Mouse (Mus musculus) liver, embryonic 14.5 days (tissue): Measurements from ENCODE around the gene Kcnk5. TPM values are rescaled to one million over a fixed set of nuclear protein-coding genes. Genes with fewer than 3 reads are reported as not detected.

Source experiments
- ATAC-seq: fragments of 200-750 bp; cut with Nextera tagmentation; 2 replicates; pipeline ENCODE4 v1.8.0; 2017; ENCODE audit warnings: moderate number of reproducible peaks, mild to moderate bottlenecking, moderate library complexity; ENCODE audit not compliant: insufficient read depth
- DNase-seq, 3 experiments: peaks; one replicate each; pipeline ENCODE4 v3.0.0-alpha.2; 2012 to 2013; ENCODE audit warnings: low read depth in 3 of 3, low spot score in 3 of 3
- H3K27ac ChIP-seq: fragments of 300-500 bp; sonication (generic); 2 replicates; pipeline ENCODE4 v1.5.1; 2014; ENCODE audit warnings: moderate library complexity, mild to moderate bottlenecking, control low read depth, inconsistent platforms
- H3K27me3 ChIP-seq: fragments of 300-500 bp; sonication (generic); 2 replicates; pipeline ENCODE4 v1.6.1; 2014; ENCODE audit warnings: mild to moderate bottlenecking, low read length, moderate library complexity; ENCODE audit not compliant: control insufficient read depth, insufficient read depth
- H3K36me3 ChIP-seq: fragments of 300-500 bp; sonication (generic); replicated peaks from 2 replicates; pipeline ENCODE4 v1.6.1; 2014; ENCODE audit warnings: low read depth; ENCODE audit not compliant: control insufficient read depth, insufficient read depth
- H3K4me1 ChIP-seq, 2 experiments: fragments of 200-500 bp in 1 of 2; fragments of 300-500 bp in 1 of 2; sonication (generic) in 1 of 2; replicated peaks; 2 replicates each; pipeline ENCODE4 v1.6.1; 2012 to 2014; ENCODE audit warnings: antibody characterized with exemption in 1 of 2, inconsistent platforms in 1 of 2, low read length in 1 of 2; ENCODE audit not compliant: control insufficient read depth in 2 of 2, insufficient read depth in 2 of 2
- H3K4me2 ChIP-seq: fragments of 300-500 bp; sonication (generic); 2 replicates; pipeline ENCODE4 v1.6.1; 2014; ENCODE audit warnings: low read depth, mild to moderate bottlenecking, control low read depth, moderate library complexity
- H3K4me3 ChIP-seq, 2 experiments: fragments of 200-500 bp in 1 of 2; fragments of 300-500 bp in 1 of 2; sonication (generic) in 1 of 2; 2 replicates each; pipeline ENCODE4 v1.5.1; 2012 to 2014; ENCODE audit warnings: low read depth in 2 of 2, low read length in 2 of 2, mild to moderate bottlenecking in 2 of 2, control low read depth in 1 of 2, inconsistent platforms in 1 of 2, moderate library complexity in 1 of 2; ENCODE audit not compliant: insufficient read depth in 1 of 2
- H3K9ac ChIP-seq: fragments of 300-500 bp; sonication (generic); replicated peaks from 2 replicates; pipeline ENCODE4 v1.6.1; 2014; ENCODE audit warnings: mild to moderate bottlenecking, control low read depth, moderate library complexity
- H3K9me3 ChIP-seq: fragments of 300-500 bp; sonication (generic); 2 replicates; pipeline ENCODE4 v1.6.1; 2016; ENCODE audit warnings: low read length, mixed read lengths; ENCODE audit not compliant: control insufficient read depth
- CTCF ChIP-seq: IDR thresholded peaks from 2 replicates; pipeline ENCODE4 v1.5.1; 2016; ENCODE audit warnings: antibody characterized with exemption, low read depth, control low read depth
- EP300 ChIP-seq: IDR thresholded peaks from 2 replicates; pipeline ENCODE4 v1.6.1; 2016; ENCODE audit warnings: antibody characterized with exemption, low read depth
- WGBS: fragments of 180-500 bp; shearing (Covaris S2); extraction: QIAGEN DNeasy Blood & Tissue Kit; methylation state at CpG from one replicate; pipeline ENCODE4 v1.1.7; 2014; ENCODE audit not compliant: insufficient replicate concordance; 5-methylcytosine and 5-hydroxymethylcytosine counted together
- polyA plus RNA-seq, 2 experiments: library from polyadenylated mRNA; depleted of rRNA in 1 of 2; stranded (reverse) in 1 of 2; unstranded in 1 of 2; fragments of >200 nt; fragmentation: Nextera tagmentation in 1 of 2; extraction: Ambion mirVana in 1 of 2; gene quantifications; 2 replicates each; pipeline versions ENCODE4 v1.2.1 to v1.2.3; 2012 to 2014

Gene Kcnk5
- polyA plus RNA-seq, 2 experiments = 3.1 to 3.6 TPM

DNA sequence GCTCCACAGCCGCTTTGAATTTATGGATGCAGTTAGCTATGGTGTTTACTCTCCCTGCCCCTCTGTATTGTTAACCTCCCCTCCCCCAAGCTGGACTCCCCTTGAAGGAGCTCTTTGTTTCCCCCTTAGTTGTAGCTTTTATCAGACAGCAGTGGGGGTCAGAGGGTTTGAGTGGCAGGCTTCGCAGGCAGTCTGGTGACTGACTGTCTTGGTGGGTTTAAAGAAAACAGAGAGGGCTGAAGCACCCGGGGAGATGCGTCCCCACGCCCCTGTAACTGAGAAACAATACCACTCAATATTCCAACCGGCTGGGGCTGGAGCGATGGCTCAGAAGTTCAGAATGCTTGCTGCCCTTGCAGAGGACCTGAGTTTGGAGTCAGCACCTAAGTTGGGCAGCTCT is 39.5 kb upstream of the Kcnk5 start:
- H3K9ac ChIP-seq = no peak overlapping the region
- no peak overlapping the region for H3K4me3 ChIP-seq
- ATAC-seq (no peak), DNase-seq (no peak)
- no peaks in the 10 kb centered on the region for H3K4me1 ChIP-seq
- 70% methylated on average over 7 of the region's 7 CpGs for WGBS
- H3K4me2 ChIP-seq = no peak overlapping the region
- H3K27me3 ChIP-seq = no peaks in the 10 kb centered on the region
- no peaks in the 10 kb centered on the region for H3K36me3 ChIP-seq
- H3K27ac ChIP-seq = no peak overlapping the region
- H3K9me3 ChIP-seq = no peaks in the 10 kb centered on the region
- no peak for TF ChIP-seq EP300
- no peak for TF ChIP-seq CTCF

- Histone ChIP-seq H3K36me3 (no peaks in the 10 kb centered on the region), H3K9me3 (no peaks in the 10 kb centered on the region), H3K4me2 (no peak overlapping the region), H3K9ac (no peak overlapping the region), H3K4me1 (no peaks in the 10 kb centered on the region), H3K4me3 (no peak overlapping the region), H3K27me3 (no peaks in the 10 kb centered on the region), H3K27ac (no peak overlapping the region)
- 50% methylated on average over 1 of the region's 1 CpGs for WGBS
- no peak for TF ChIP-seq CTCF
- TF ChIP-seq EP300 = no peak
- DNase-seq = no peak
- ATAC-seq = no peak
Observed at GRCm38 (mm10) chr14:20219849-20220248, 38.2 kb upstream of the Kcnk5 start.

GRCm38 (mm10) chr14:20217299-20217864 is 35.8 kb upstream of the Kcnk5 start:
- no peaks in the 10 kb centered on the region for H3K9me3 ChIP-seq
- 39% methylated on average over 3 of the region's 3 CpGs for WGBS
- H3K4me1 ChIP-seq = peaks cover 0 to 7% of the 10 kb centered on the region in 2 experiments; a peak in 2 of 4 replicates
- no peak overlapping the region for H3K27ac ChIP-seq
- no peak overlapping the region for H3K9ac ChIP-seq
- H3K27me3 ChIP-seq = no peaks in the 10 kb centered on the region
- no peak for TF ChIP-seq CTCF
- no peak for TF ChIP-seq EP300
- no peak overlapping the region for H3K4me3 ChIP-seq
- no peak overlapping the region for H3K4me2 ChIP-seq
- ATAC-seq (no peak), DNase-seq (no peak)
- H3K36me3 ChIP-seq = no peaks in the 10 kb centered on the region

- TF ChIP-seq EP300 (no peak), CTCF (no peak)
- no peak overlapping the region for H3K4me2 ChIP-seq
- H3K36me3 ChIP-seq = no peaks in the 10 kb centered on the region
- H3K4me3 ChIP-seq = no peak overlapping the region
- H3K4me1 ChIP-seq = peaks cover 0 to 13% of the 10 kb centered on the region in 2 experiments; a peak in 2 of 4 replicates
- H3K9me3 ChIP-seq = no peaks in the 10 kb centered on the region
- ATAC-seq (no peak), DNase-seq (no peak)
- 62% methylated on average over 7 of the region's 7 CpGs for WGBS
- H3K27me3 ChIP-seq = no peaks in the 10 kb centered on the region
- no peak overlapping the region for H3K9ac ChIP-seq
- H3K27ac ChIP-seq = no peak overlapping the region
Observed at GRCm38 (mm10) chr14:20216561-20217298, 35.1 kb upstream of the Kcnk5 start.

GRCm38 (mm10) chr14:20215826-20216225 is 34.2 kb upstream of the Kcnk5 start:
- no peaks in the 10 kb centered on the region for H3K9me3 ChIP-seq
- ATAC-seq (no peak), DNase-seq (no peak)
- no peak overlapping the region for H3K9ac ChIP-seq
- no peak overlapping the region for H3K4me3 ChIP-seq
- no peak for TF ChIP-seq CTCF
- TF ChIP-seq EP300 = no peak
- peaks cover 0 to 17% of the 10 kb centered on the region in 2 experiments; a peak in 2 of 4 replicates for H3K4me1 ChIP-seq
- H3K27me3 ChIP-seq = no peaks in the 10 kb centered on the region
- 11% methylated on average over 5 of the region's 5 CpGs for WGBS
- H3K27ac ChIP-seq = no peak overlapping the region
- no peak overlapping the region for H3K4me2 ChIP-seq
- H3K36me3 ChIP-seq = no peaks in the 10 kb centered on the region
